Mouse (Mus musculus): ENCODE measurements around the gene Mmp8.

Gene Mmp8

DNA sequence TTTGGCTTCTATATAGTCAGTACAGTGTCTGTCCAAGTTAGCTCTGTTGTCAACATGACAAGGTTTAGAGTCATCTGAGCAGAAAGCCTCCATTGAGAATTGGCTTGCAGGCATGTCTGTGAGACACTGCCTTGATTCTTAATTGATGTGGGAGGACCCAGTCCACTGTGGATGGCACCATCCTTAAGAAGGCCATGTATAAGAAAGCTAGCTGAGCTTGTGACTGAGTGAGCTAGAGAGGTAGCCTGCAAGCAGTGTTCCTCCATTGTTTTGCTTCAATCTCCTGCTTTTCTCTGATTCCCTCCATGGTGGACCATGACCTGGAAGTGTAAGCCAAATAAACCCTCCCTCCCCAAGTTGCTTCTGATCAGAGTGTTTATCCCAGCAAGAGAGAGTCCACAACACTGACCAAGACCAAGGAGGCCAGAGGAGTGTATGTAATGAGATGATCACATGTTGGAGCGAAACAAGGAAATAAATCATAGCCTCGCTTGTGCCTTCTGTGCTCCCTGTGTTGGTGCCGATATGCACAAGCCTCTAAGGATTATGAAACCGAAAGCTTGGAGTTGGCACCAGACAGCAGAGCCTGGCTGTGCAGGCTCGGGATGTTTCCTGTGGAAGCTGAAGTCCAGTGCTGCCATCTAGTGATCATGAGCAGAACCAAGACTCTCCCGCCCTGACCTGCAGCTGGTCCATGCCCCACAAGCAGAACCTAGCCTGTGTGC, 36.7 kb downstream of the Mmp8 start:
- peak; percentile 24 to 50 for DNase-seq (ENCODE audit: low spot score in 2 of 2)

DNA sequence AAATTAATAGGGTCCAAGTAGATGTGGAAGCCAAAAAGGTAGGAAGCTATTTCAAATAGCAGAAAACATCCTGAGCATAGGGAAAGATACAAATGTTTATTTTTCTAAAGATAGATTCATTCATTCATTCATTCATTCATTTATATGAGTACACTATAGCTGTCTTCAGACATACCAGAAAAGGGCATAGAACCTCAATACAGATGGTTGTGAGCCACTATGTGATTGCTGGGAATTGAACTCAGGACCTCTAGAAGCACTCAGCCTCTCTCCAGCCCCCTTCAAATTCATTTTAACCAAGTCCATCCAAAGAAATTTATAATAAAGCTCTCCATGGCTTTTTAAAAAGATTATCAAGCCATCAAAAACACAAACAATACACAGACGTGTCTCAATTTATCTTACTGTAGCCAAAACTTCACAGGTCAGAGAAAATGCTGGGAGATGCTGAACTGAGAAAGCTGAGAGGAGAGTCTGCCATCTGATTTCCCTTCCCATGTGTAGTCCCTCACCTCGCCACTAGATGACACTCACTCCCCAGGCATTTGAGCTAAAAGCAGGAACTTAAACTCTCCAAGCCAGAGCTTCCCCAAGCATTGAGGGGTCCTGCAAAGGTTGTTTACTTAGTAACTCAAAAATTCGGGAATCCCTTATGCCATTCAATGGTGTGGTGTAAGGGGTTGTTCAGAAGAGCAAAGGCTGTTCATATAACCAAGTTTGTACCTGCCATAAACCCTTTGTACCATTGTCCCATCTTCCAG, 44.9 kb downstream of the Mmp8 start:
- peak; percentile 20 to 59 for DNase-seq (ENCODE audit: low spot score in 2 of 2)

- DNase-seq (ENCODE audit: low spot score in 2 of 2), result no peak
These were observed 45.7 kb downstream of the Mmp8 start for GRCm38 (mm10) chr9:7604005-7604404.

DNA sequence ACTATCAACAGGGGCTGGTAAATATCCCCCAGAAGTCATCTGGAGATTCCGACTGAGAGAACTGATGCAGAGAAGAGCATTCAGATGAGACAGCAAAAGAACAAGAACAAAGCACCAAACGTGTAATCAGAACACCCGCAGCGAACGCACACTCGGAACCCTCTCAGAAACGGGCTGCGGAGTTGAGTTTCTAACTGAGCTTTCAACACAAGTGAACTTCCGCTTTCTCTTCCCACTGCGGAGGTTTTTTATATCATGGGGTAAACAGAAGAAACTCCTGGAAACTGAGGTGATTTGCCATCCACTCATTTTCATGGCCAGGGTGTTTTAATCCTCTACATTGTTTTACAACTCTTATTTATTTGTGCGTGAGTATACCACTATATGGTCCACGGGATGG, 47.4 kb downstream of the Mmp8 start:
- DNase-seq (ENCODE audit: low spot score in 2 of 2), result no peak
